Mouse (Mus musculus) liver, embryonic 16.5 days (tissue): ENCODE results near the gene Kcns1. TPM values are rescaled to one million over a fixed set of nuclear protein-coding genes. Genes with fewer than 3 reads are reported as not detected.

Source experiments
- ATAC-seq: fragments of 200-750 bp; cut with Nextera tagmentation; 2 replicates; pipeline ENCODE4 v1.8.0; 2017; ENCODE audit warnings: low read depth, mild to moderate bottlenecking, moderate number of reproducible peaks, moderate library complexity
- H3K27ac ChIP-seq: fragments of 300-500 bp; sonication (generic); 2 replicates; pipeline ENCODE4 v1.5.1; 2014; ENCODE audit warnings: mild to moderate bottlenecking, low read length
- H3K27me3 ChIP-seq: fragments of 300-500 bp; sonication (generic); 2 replicates; pipeline ENCODE4 v1.6.1; 2014; ENCODE audit warnings: low read depth, low read length, mixed read lengths; ENCODE audit not compliant: control insufficient read depth, insufficient read depth
- H3K36me3 ChIP-seq: fragments of 300-500 bp; sonication (generic); 2 replicates; pipeline ENCODE4 v1.6.1; 2014; ENCODE audit warnings: mild to moderate bottlenecking; ENCODE audit not compliant: control insufficient read depth, insufficient read depth
- H3K4me1 ChIP-seq: fragments of 300-500 bp; sonication (generic); 2 replicates; pipeline ENCODE4 v1.6.1; 2014; ENCODE audit warnings: low read depth, low read length, mixed read lengths; ENCODE audit not compliant: control insufficient read depth
- H3K4me2 ChIP-seq: fragments of 300-500 bp; sonication (generic); 2 replicates; pipeline ENCODE4 v1.6.1; 2014; ENCODE audit warnings: low read depth, low read length, mixed read lengths
- H3K4me3 ChIP-seq: fragments of 300-500 bp; sonication (generic); 2 replicates; pipeline ENCODE4 v1.5.1; 2014; ENCODE audit warnings: low read depth, mild to moderate bottlenecking, low read length
- H3K9ac ChIP-seq: fragments of 300-500 bp; sonication (generic); 2 replicates; pipeline ENCODE4 v1.6.1; 2014; ENCODE audit warnings: low read depth, low read length
- H3K9me3 ChIP-seq: fragments of 300-500 bp; sonication (generic); replicated peaks from 2 replicates; pipeline ENCODE4 v1.6.1; 2016; ENCODE audit warnings: low read length; ENCODE audit not compliant: control insufficient read depth
- WGBS: fragments of 180-500 bp; shearing (Covaris S2); extraction: QIAGEN DNeasy Blood & Tissue Kit; methylation state at CpG from one replicate; pipeline ENCODE4 v1.1.7; 2014; ENCODE audit not compliant: insufficient replicate concordance; 5-methylcytosine and 5-hydroxymethylcytosine counted together
- polyA plus RNA-seq: library from polyadenylated mRNA; unstranded; fragments of >200 nt; fragmentation: Nextera tagmentation; extraction: Ambion mirVana; gene quantifications from 2 replicates; pipeline ENCODE4 v1.2.1, GENCODE M21; 2015

Kcns1 gene
- polyA plus RNA-seq, 1 experiment from 2014 or later = not detected

- Histone ChIP-seq H3K4me3 (no peak overlapping the region), H3K27ac (no peak overlapping the region), H3K4me2 (no peak overlapping the region), H3K4me1 (no peaks in the 10 kb centered on the region), H3K27me3 (no peaks in the 10 kb centered on the region), H3K9me3 (no peaks in the 10 kb centered on the region), H3K9ac (no peak overlapping the region), H3K36me3 (no peaks in the 10 kb centered on the region; the same call in 1 of the 2 replicates)
- WGBS = 64% methylated on average over 5 of the region's 5 CpGs
- ATAC-seq = 0 out of 2 replicates have a peak, but pooled peaks have one; percentile 2
These were observed 47.6 kb downstream of the Kcns1 start for GRCm38 (mm10) chr2:164123169-164123766.

GRCm38 (mm10) chr2:164119503-164119902 is 51.4 kb downstream of the Kcns1 start:
- no peak for ATAC-seq
- no peaks in the 10 kb centered on the region for H3K9me3 ChIP-seq
- H3K36me3 ChIP-seq = peaks cover 5% of the 10 kb centered on the region
- no peaks in the 10 kb centered on the region for H3K27me3 ChIP-seq
- no peak overlapping the region for H3K9ac ChIP-seq
- 74% methylated on average over 6 of the region's 6 CpGs for WGBS
- no peak overlapping the region for H3K4me3 ChIP-seq
- no peaks in the 10 kb centered on the region for H3K4me1 ChIP-seq
- H3K4me2 ChIP-seq = no peak overlapping the region
- no peak overlapping the region for H3K27ac ChIP-seq

GRCm38 (mm10) chr2:164115531-164115930 is 55.4 kb downstream of the Kcns1 start:
- Histone ChIP-seq H3K9me3 (no peaks in the 10 kb centered on the region), H3K9ac (no peak overlapping the region), H3K4me2 (no peak overlapping the region), H3K27me3 (no peaks in the 10 kb centered on the region), H3K4me3 (no peak overlapping the region), H3K4me1 (no peaks in the 10 kb centered on the region), H3K27ac (no peak overlapping the region), H3K36me3 (peaks cover 5% of the 10 kb centered on the region)
- ATAC-seq = no peak
- 83% methylated on average over 10 of the region's 10 CpGs for WGBS

GRCm38 (mm10) chr2:164114051-164114450 is 56.9 kb downstream of the Kcns1 start:
- Histone ChIP-seq H3K4me2 (no peak overlapping the region), H3K9ac (no peak overlapping the region), H3K36me3 (peaks cover 5% of the 10 kb centered on the region; the same call in 1 of the 2 replicates), H3K4me3 (no peak overlapping the region), H3K27ac (no peak overlapping the region), H3K27me3 (no peaks in the 10 kb centered on the region), H3K4me1 (no peaks in the 10 kb centered on the region), H3K9me3 (no peaks in the 10 kb centered on the region)
- 82% methylated on average over 6 of the region's 6 CpGs for WGBS
- ATAC-seq = no peak

Other genes with a start within 250 kb of the Kcns1 start
- gene Ywhab, start 176.2 kb downstream of the Kcns1 start, polyA plus RNA-seq = 82.9 and 84.8 TPM in 2 replicates
- 0.20 and 0.34 TPM in 2 replicates for gene Pabpc1l, start 145.7 kb downstream of the Kcns1 start, polyA plus RNA-seq
- gene Stk4, start 100.8 kb downstream of the Kcns1 start, polyA plus RNA-seq = 12.8 and 14.0 TPM in 2 replicates
- 16.2 and 16.9 TPM in 2 replicates for gene Tomm34, start 99.9 kb downstream of the Kcns1 start, polyA plus RNA-seq
- gene Wfdc5, start 11.6 kb upstream of the Kcns1 start, polyA plus RNA-seq = not detected in 2 replicates
- gene Wfdc12, start 19.5 kb upstream of the Kcns1 start, polyA plus RNA-seq = not detected in 2 replicates
- not detected in 2 replicates for gene Wfdc15a, start 29.0 kb upstream of the Kcns1 start, polyA plus RNA-seq
- 0.45 TPM in 1 of 2 replicates, not detected in the other for gene Wfdc15b, start 50.5 kb upstream of the Kcns1 start, polyA plus RNA-seq
- not detected in 2 replicates for gene Svs2, start 67.4 kb upstream of the Kcns1 start, polyA plus RNA-seq
- not detected in 2 replicates for gene Svs3b, start 85.5 kb upstream of the Kcns1 start, polyA plus RNA-seq
- gene Svs4, start 107.3 kb upstream of the Kcns1 start, polyA plus RNA-seq = not detected in 2 replicates
- gene Svs3a, start 118.2 kb upstream of the Kcns1 start, polyA plus RNA-seq = not detected in 2 replicates
- gene Svs6, start 145.6 kb upstream of the Kcns1 start, polyA plus RNA-seq = not detected in 2 replicates
- not detected in 2 replicates for gene Svs5, start 161.6 kb upstream of the Kcns1 start, polyA plus RNA-seq
- 22.6 and 26.6 TPM in 2 replicates for gene Slpi, start 218.0 kb upstream of the Kcns1 start, polyA plus RNA-seq
- gene Rbpjl, start 232.0 kb upstream of the Kcns1 start, polyA plus RNA-seq = 0.14 and 0.89 TPM in 2 replicates
- 0.09 and 0.12 TPM in 2 replicates for gene Matn4, start 234.0 kb upstream of the Kcns1 start, polyA plus RNA-seq